Mouse (Mus musculus): ENCODE results near the gene Wdr37. TPM values are rescaled to one million over a fixed set of nuclear protein-coding genes. Genes with fewer than 3 reads are reported as not detected.
A peak's percentile ranks its signal among the peaks of the same experiment; 100 is the strongest.

Wdr37 gene
- polyA plus RNA-seq, 1 experiment from 2014 or later, result 20.6 TPM

DNA sequence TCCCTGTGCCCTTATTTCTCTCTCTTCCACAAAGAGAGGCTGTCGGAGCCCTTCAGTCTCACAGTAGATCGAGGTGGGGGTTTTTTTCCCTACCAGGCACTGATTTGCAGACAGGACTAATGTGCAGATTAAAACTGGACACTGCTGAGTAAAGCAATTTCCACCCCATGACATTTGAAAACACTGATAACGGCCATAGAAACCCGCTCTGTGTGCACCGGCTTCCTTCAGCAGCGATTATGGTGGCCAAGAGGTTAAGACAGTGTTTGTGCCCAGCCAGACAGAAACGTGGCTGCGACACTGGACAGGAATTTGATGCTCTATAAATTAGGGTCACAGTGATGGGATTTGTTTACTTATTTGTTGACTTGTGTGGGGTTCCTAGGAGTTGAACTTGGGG is 78.5 kb downstream of the Wdr37 start:
- Histone ChIP-seq H3K9me3 (replicated peaks; ENCODE audit: control insufficient read depth, low read length) (no peaks in the 10 kb centered on the region), H3K9ac (ENCODE audit: low read length) (no peak overlapping the region), H3K36me3 (ENCODE audit: control insufficient read depth, insufficient read depth) (no peaks in the 10 kb centered on the region), H3K4me2 (ENCODE audit: low read depth, low read length) (no peak overlapping the region), H3K27me3 (ENCODE audit: control insufficient read depth, insufficient read depth, low read length) (no peaks in the 10 kb centered on the region), H3K27ac (ENCODE audit: low read length) (no peak overlapping the region), H3K4me1 (ENCODE audit: control insufficient read depth, insufficient read depth, low read length) (peaks cover 3% of the 10 kb centered on the region; the same call in 1 of the 2 replicates), H3K4me3 (ENCODE audit: low read length) (no peak overlapping the region)
- 26% methylated on average over 8 of the region's 8 CpGs for WGBS
- no peak for ATAC-seq (replicated peaks; ENCODE audit: extremely low read depth, insufficient read depth, low FRiP score)

DNA sequence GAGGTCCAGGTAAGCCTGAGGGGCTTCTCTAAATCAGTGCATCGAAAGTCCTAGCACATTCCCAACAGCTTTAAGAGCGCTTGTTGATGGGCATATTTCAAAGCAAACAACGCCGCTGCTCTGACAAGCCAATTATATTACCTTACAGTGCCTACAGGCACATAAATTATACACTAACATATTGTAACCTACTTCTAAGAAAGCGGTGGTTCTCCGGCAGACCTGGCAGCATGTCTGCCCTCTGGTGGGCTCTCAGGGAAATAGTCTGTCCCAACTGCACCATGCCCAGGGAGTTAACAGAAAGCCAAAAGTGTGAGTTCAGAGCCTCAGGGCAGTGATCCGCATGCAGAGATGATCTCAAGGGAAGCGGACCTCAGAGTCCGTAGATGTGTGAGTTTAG is 86.5 kb downstream of the Wdr37 start:
- Histone ChIP-seq H3K9ac (ENCODE audit: low read length) (no peak overlapping the region), H3K27me3 (ENCODE audit: control insufficient read depth, insufficient read depth, low read length) (peaks cover 4% of the 10 kb centered on the region; the same call in 1 of the 2 replicates), H3K4me3 (ENCODE audit: low read length) (no peak overlapping the region), H3K36me3 (ENCODE audit: control insufficient read depth, insufficient read depth) (no peaks in the 10 kb centered on the region), H3K9me3 (replicated peaks; ENCODE audit: control insufficient read depth, low read length) (no peaks in the 10 kb centered on the region), H3K4me1 (ENCODE audit: control insufficient read depth, insufficient read depth, low read length) (no peaks in the 10 kb centered on the region), H3K27ac (ENCODE audit: low read length) (no peak overlapping the region), H3K4me2 (ENCODE audit: low read depth, low read length) (no peak overlapping the region)
- ATAC-seq (replicated peaks; ENCODE audit: extremely low read depth, insufficient read depth, low FRiP score), result no peak
- whole genome bisulfite sequencing, result 33% methylated on average over 9 of the region's 9 CpGs

DNA sequence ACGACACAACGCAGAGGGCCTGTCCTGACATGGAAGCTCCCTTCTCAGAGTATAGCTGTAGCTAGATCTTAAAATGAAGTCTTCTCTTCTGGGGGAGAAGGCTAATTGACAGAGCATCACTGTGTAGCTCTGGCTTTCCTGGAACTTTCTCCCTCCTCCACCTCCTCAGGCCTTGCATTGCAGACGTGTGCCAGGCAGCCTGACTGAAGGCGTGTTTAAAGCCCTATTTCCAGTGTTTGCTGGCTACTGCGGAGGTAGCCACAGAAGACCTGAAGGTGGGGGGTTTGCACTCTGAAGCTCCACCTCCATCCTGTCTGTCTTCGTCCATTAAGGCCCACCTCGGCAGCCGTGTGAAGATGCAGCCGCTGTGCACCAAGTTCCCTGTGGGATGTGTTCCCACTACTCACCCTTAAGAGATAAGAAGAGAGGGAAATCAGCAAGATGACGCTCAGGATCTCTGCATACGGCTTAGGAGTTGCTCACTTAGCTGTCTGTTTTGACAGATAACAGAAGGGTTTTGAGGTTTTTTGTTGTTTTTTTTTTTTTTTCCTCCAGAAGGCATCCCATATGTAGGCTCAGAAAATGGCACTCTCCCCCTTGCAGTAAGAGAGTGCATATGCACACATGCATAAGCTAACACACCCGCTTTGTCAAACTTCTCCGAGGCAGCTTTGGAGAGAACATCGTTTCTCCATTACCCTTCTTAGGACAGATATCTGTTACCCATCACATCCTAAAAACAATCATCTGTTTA is 87.2 kb downstream of the Wdr37 start:
- H3K27me3 ChIP-seq (ENCODE audit: control insufficient read depth, insufficient read depth, low read length), result peaks cover 4% of the 10 kb centered on the region; the same call in 1 of the 2 replicates
- H3K27ac ChIP-seq (ENCODE audit: low read length), result no peak overlapping the region
- no peak for ATAC-seq (replicated peaks; ENCODE audit: extremely low read depth, insufficient read depth, low FRiP score)
- H3K4me3 ChIP-seq (ENCODE audit: low read length), result no peak overlapping the region
- no peaks in the 10 kb centered on the region for H3K9me3 ChIP-seq (replicated peaks; ENCODE audit: control insufficient read depth, low read length)
- no peaks in the 10 kb centered on the region for H3K4me1 ChIP-seq (ENCODE audit: control insufficient read depth, insufficient read depth, low read length)
- WGBS, result 52% methylated on average over 14 of the region's 14 CpGs
- H3K4me2 ChIP-seq (ENCODE audit: low read depth, low read length), result no peak overlapping the region
- no peak overlapping the region for H3K9ac ChIP-seq (ENCODE audit: low read length)
- no peaks in the 10 kb centered on the region for H3K36me3 ChIP-seq (ENCODE audit: control insufficient read depth, insufficient read depth)

DNA sequence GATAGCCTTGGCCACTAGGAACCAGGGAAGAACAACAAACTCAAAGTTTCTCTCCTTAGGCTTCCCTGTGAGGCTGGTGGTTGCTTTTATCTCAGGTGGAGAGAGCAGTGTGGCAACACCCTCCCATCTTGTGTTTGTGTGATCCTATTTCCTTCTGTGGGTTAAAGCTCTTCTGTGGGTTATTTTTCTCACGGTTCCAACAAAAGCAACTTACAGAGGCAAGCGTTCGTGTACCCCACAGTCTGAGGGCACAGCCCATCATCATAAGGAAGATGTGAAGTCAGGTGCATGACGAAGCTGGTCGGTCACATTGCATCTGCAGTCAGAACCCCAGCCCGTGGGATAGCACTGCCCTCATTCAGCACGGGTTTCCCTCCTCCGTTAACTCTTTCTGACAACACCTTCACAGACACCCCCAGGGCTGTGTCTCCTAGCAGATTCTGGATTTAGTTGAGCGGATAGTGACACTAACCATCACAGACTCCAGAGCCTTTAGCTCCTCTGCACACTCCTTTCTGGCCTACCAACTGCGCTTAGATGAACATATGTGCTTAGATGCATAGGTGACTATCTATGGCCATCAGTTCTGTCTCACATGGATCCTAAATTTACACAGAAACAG is 87.9 kb downstream of the Wdr37 start:
- Histone ChIP-seq H3K4me1 (ENCODE audit: control insufficient read depth, insufficient read depth, low read length) (no peaks in the 10 kb centered on the region), H3K27me3 (ENCODE audit: control insufficient read depth, insufficient read depth, low read length) (peaks cover 4% of the 10 kb centered on the region; the same call in 1 of the 2 replicates), H3K36me3 (ENCODE audit: control insufficient read depth, insufficient read depth) (no peaks in the 10 kb centered on the region), H3K9me3 (replicated peaks; ENCODE audit: control insufficient read depth, low read length) (no peaks in the 10 kb centered on the region), H3K4me2 (ENCODE audit: low read depth, low read length) (no peak overlapping the region), H3K4me3 (ENCODE audit: low read length) (no peak overlapping the region), H3K27ac (ENCODE audit: low read length) (no peak overlapping the region), H3K9ac (ENCODE audit: low read length) (no peak overlapping the region)
- peak; percentile 47 for ATAC-seq (replicated peaks; ENCODE audit: extremely low read depth, insufficient read depth, low FRiP score)
- 65% methylated on average over 10 of the region's 10 CpGs for WGBS

DNA sequence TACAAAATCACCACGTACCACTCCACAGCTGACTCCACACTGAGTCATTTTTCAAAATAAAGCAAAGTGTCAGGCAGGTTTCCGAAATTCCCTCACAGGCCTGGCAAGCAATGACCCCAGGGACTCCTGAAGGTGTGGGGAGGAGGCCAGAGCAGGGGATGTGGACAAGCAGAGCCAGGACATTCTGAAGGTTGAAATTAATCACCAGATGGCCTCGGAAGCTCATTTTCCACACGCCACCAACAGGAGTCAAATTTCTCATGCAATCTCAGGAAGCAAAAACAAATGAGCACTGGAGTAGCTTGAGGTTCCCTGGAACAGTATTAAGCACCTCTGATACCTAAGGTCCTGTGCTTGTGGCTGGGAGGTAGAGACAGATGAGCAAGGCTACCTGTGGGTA is 89.1 kb downstream of the Wdr37 start:
- Histone ChIP-seq H3K36me3 (ENCODE audit: control insufficient read depth, insufficient read depth) (no peaks in the 10 kb centered on the region), H3K27me3 (ENCODE audit: control insufficient read depth, insufficient read depth, low read length) (peaks cover 4% of the 10 kb centered on the region; the same call in 1 of the 2 replicates), H3K4me1 (ENCODE audit: control insufficient read depth, insufficient read depth, low read length) (no peaks in the 10 kb centered on the region), H3K9ac (ENCODE audit: low read length) (no peak overlapping the region), H3K4me3 (ENCODE audit: low read length) (no peak overlapping the region), H3K9me3 (replicated peaks; ENCODE audit: control insufficient read depth, low read length) (no peaks in the 10 kb centered on the region), H3K4me2 (ENCODE audit: low read depth, low read length) (no peak overlapping the region), H3K27ac (ENCODE audit: low read length) (no peak overlapping the region)
- WGBS, result 51% methylated on average over 4 of the region's 4 CpGs
- no peak for ATAC-seq (replicated peaks; ENCODE audit: extremely low read depth, insufficient read depth, low FRiP score)

DNA sequence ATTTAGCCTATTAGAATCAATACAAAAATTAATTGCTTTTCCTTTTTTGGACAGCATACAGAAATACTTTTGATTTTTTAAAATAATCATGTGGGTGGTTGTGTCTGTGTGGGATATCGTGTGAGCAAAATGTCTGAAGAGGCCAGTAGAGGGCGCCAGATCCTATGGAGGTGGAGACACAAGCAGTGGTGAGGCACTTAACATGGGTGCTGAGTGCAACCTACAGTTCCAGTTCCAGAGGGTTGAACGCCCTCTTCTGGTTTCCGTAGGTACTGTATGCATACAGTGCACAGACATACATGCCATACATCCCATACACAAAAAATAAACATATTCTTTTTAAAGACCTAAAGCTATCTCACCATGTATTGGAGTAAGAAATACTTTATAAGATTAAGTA is 91.3 kb downstream of the Wdr37 start:
- H3K4me2 ChIP-seq (ENCODE audit: low read depth, low read length), result no peak overlapping the region
- 43% methylated on average over 4 of the region's 4 CpGs for WGBS
- H3K4me1 ChIP-seq (ENCODE audit: control insufficient read depth, insufficient read depth, low read length), result no peaks in the 10 kb centered on the region
- H3K27ac ChIP-seq (ENCODE audit: low read length), result no peak overlapping the region
- ATAC-seq (replicated peaks; ENCODE audit: extremely low read depth, insufficient read depth, low FRiP score), result no peak
- no peaks in the 10 kb centered on the region for H3K9me3 ChIP-seq (replicated peaks; ENCODE audit: control insufficient read depth, low read length)
- peaks cover 4% of the 10 kb centered on the region; the same call in 1 of the 2 replicates for H3K27me3 ChIP-seq (ENCODE audit: control insufficient read depth, insufficient read depth, low read length)
- H3K4me3 ChIP-seq (ENCODE audit: low read length), result no peak overlapping the region
- H3K36me3 ChIP-seq (ENCODE audit: control insufficient read depth, insufficient read depth), result no peaks in the 10 kb centered on the region
- H3K9ac ChIP-seq (ENCODE audit: low read length), result no peak overlapping the region

DNA sequence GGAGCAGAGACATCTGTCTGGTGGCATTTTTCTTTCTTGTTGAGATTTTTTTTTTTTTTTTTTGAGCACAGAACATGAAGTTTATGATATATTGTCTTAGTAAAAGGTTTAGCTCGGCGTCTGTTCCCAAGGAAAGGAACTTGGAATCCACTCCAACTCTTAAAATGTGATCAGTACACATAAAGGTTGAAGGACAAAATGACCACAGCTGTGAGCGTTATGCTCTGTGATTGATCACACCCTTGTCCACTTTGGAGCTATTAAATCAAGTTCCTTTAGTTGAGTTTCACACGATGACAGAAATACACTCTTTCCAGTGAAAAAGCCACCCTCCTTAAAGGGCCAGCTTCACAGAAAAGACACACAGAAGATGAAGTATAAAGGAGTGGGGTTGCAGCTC is 101.1 kb downstream of the Wdr37 start:
- Histone ChIP-seq H3K36me3 (ENCODE audit: control insufficient read depth, insufficient read depth) (no peaks in the 10 kb centered on the region), H3K9me3 (replicated peaks; ENCODE audit: control insufficient read depth, low read length) (no peaks in the 10 kb centered on the region), H3K4me1 (ENCODE audit: control insufficient read depth, insufficient read depth, low read length) (no peaks in the 10 kb centered on the region), H3K27ac (ENCODE audit: low read length) (no peak overlapping the region), H3K27me3 (ENCODE audit: control insufficient read depth, insufficient read depth, low read length) (no peaks in the 10 kb centered on the region), H3K4me3 (ENCODE audit: low read length) (no peak overlapping the region), H3K9ac (ENCODE audit: low read length) (no peak overlapping the region), H3K4me2 (ENCODE audit: low read depth, low read length) (no peak overlapping the region)
- 70% methylated on average over 4 of the region's 4 CpGs for WGBS
- no peak for ATAC-seq (replicated peaks; ENCODE audit: extremely low read depth, insufficient read depth, low FRiP score)

DNA sequence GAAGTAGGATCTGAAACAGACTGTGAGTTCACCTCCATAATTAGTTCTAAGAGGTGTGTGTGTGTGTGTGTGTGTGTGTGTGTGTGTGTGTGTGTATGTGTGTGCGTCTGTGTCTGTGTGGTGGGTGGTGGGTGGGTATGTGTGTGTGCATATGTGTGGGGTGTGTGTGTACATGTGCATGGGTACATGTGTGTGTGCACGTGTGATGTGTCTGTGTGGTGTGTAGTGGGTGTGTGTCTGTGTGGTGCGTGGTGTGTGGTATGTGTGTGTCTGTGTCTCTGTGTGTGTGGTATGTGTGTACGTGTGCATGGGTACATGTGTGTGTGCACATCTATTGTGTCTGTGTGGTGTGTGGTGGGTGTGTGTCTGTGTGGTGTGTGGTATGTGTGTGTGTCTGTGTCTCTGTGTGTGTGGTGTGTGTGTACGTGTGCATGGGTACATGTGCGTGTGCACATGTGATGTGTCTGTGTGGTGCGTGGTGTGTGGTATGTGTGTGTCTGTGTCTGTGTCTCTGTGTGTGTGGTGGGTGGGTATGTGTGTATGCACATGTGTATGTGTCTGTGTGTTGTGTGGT is 102.0 kb downstream of the Wdr37 start:
- Histone ChIP-seq H3K27me3 (ENCODE audit: control insufficient read depth, insufficient read depth, low read length) (no peaks in the 10 kb centered on the region), H3K9ac (ENCODE audit: low read length) (no peak overlapping the region), H3K9me3 (replicated peaks; ENCODE audit: control insufficient read depth, low read length) (no peaks in the 10 kb centered on the region), H3K36me3 (ENCODE audit: control insufficient read depth, insufficient read depth) (no peaks in the 10 kb centered on the region), H3K4me1 (ENCODE audit: control insufficient read depth, insufficient read depth, low read length) (no peaks in the 10 kb centered on the region), H3K27ac (ENCODE audit: low read length) (no peak overlapping the region), H3K4me2 (ENCODE audit: low read depth, low read length) (no peak overlapping the region), H3K4me3 (ENCODE audit: low read length) (no peak overlapping the region)
- ATAC-seq (replicated peaks; ENCODE audit: extremely low read depth, insufficient read depth, low FRiP score), result no peak
- WGBS, result 95% methylated on average over 7 of the region's 7 CpGs

DNA sequence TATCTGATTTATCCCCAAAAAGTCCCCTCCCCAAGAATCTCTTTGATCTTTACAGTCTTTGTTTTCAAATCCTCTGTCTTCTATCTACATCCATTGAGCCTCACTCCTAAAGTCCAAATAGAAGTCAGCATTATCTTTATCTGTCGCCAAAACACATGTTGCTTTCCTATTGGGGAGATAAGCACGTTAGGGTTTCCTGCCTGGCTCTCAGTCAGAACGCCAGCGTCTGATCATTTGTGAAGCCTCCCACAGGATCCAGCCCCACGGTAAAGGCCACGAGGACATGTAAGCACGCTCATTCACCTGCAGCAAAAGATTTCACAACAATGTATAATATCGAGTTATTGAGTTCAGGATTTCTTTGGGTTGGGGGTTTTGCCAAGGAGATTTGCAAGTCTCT is 110.8 kb downstream of the Wdr37 start:
- Histone ChIP-seq H3K9ac (ENCODE audit: low read length) (no peak overlapping the region), H3K36me3 (ENCODE audit: control insufficient read depth, insufficient read depth) (no peaks in the 10 kb centered on the region), H3K9me3 (replicated peaks; ENCODE audit: control insufficient read depth, low read length) (no peaks in the 10 kb centered on the region), H3K4me3 (ENCODE audit: low read length) (no peak overlapping the region), H3K27ac (ENCODE audit: low read length) (no peak overlapping the region), H3K27me3 (ENCODE audit: control insufficient read depth, insufficient read depth, low read length) (no peaks in the 10 kb centered on the region), H3K4me2 (ENCODE audit: low read depth, low read length) (no peak overlapping the region), H3K4me1 (ENCODE audit: control insufficient read depth, insufficient read depth, low read length) (no peaks in the 10 kb centered on the region)
- no peak for ATAC-seq (replicated peaks; ENCODE audit: extremely low read depth, insufficient read depth, low FRiP score)
- 20% methylated on average over 8 of the region's 8 CpGs for WGBS

Measured in heart, embryonic 16.5 days (tissue).